Mouse (Mus musculus): ENCODE data around the gene A230050P20Rik.
A peak's percentile ranks its signal among the peaks of the same experiment; 100 is the strongest.

GRCm38 (mm10) chr9:20889185-20890141, 21.0 kb downstream of the A230050P20Rik start:
- TF ChIP-seq TAL1 (IDR thresholded peaks at IDR 0.05; ENCODE audit: low read length) (peak; percentile 58; the same call in 2 of the 3 replicates), GATA1 (IDR thresholded peaks at IDR 0.05; ENCODE audit: low read length) (no peak)

Measured in erythroblast, embryonic 14.5 days (primary cell).